Comparison of ENCODE assay signal across 8 mouse cellular contexts in genomic region chr19:4793281-4793830, GRCm38 (mm10). TPM values are rescaled to one million over a fixed set of nuclear protein-coding genes. Genes with fewer than 3 reads are reported as not detected.
DNase-seq lines count a peak whose midpoint lies in the region; ATAC-seq and TF ChIP-seq lines count a peak whose summit lies in the region.

No protein-coding gene starts in this region.

- peak; percentile 59; the same call in 1 of the 2 replicates for ATAC-seq in heart, embryonic 12.5 days (ENCODE audit: insufficient number of reproducible peaks, low FRiP score)
- no peak for ATAC-seq in G1E (ENCODE audit: extremely low read depth, insufficient number of reproducible peaks, low FRiP score, poor library complexity, severe bottlenecking)
- peak; percentile 30; the same call in 1 of the 2 replicates for ATAC-seq in forebrain, embryonic 16.5 days
- ATAC-seq in liver, embryonic 16.5 days (ENCODE audit: low read depth): peak; percentile 40

- peak overlapping the region; percentile 74 for H3K4me2 ChIP-seq in heart, embryonic 12.5 days
- H3K4me2 ChIP-seq in forebrain, embryonic 16.5 days (ENCODE audit: low read length): peak overlapping the region; percentile 86
- peak overlapping the region; percentile 86 for H3K4me2 ChIP-seq in liver, embryonic 16.5 days (ENCODE audit: low read depth, low read length)

- H3K27me3 ChIP-seq in heart, embryonic 12.5 days (replicated peaks): no peaks in the 10 kb centered on the region
- no peaks in the 10 kb centered on the region for H3K27me3 ChIP-seq in G1E (ENCODE audit: insufficient read depth, low read length)
- no peaks in the 10 kb centered on the region for H3K27me3 ChIP-seq in forebrain, embryonic 16.5 days (replicated peaks; ENCODE audit: control insufficient read depth, insufficient read depth, low read length)
- H3K27me3 ChIP-seq in liver, embryonic 16.5 days (ENCODE audit: control insufficient read depth, insufficient read depth, low read depth, low read length): no peaks in the 10 kb centered on the region

- H3K4me1 ChIP-seq in heart, embryonic 12.5 days (replicated peaks): peaks cover 29% of the 10 kb centered on the region
- peaks cover 60% of the 10 kb centered on the region for H3K4me1 ChIP-seq in G1E (ENCODE audit: insufficient read depth, low read depth, low read length)
- peaks cover 47% of the 10 kb centered on the region for H3K4me1 ChIP-seq in forebrain, embryonic 16.5 days (replicated peaks; ENCODE audit: control insufficient read depth, insufficient read depth, low read length)
- peaks cover 52% of the 10 kb centered on the region for H3K4me1 ChIP-seq in liver, embryonic 16.5 days (ENCODE audit: control insufficient read depth, low read depth, low read length)

- H3K27ac ChIP-seq in heart, embryonic 12.5 days (ENCODE audit: poor library complexity, severe bottlenecking): peak overlapping the region; percentile 79
- H3K27ac ChIP-seq in forebrain, embryonic 16.5 days (ENCODE audit: low read length): peak overlapping the region; percentile 88
- peak overlapping the region; percentile 93 for H3K27ac ChIP-seq in liver, embryonic 16.5 days (ENCODE audit: low read length)

- no peaks in the 10 kb centered on the region for H3K9me3 ChIP-seq in heart, embryonic 12.5 days (replicated peaks)
- no peaks in the 10 kb centered on the region for H3K9me3 ChIP-seq in G1E (replicated peaks)
- no peaks in the 10 kb centered on the region for H3K9me3 ChIP-seq in forebrain, embryonic 16.5 days (ENCODE audit: control insufficient read depth, low read length)
- no peaks in the 10 kb centered on the region for H3K9me3 ChIP-seq in liver, embryonic 16.5 days (replicated peaks; ENCODE audit: control insufficient read depth, low read length)

- TF ChIP-seq CTCF in G1E (IDR thresholded peaks at IDR 0.05; ENCODE audit: low read depth, low read length): no peak

- peaks cover 40% of the 10 kb centered on the region for H3K36me3 ChIP-seq in heart, embryonic 12.5 days
- H3K36me3 ChIP-seq in G1E (replicated peaks): peaks cover 71% of the 10 kb centered on the region
- H3K36me3 ChIP-seq in forebrain, embryonic 16.5 days (ENCODE audit: control insufficient read depth, insufficient read depth): peaks cover 13% of the 10 kb centered on the region
- H3K36me3 ChIP-seq in liver, embryonic 16.5 days (ENCODE audit: control insufficient read depth, insufficient read depth): peaks cover 29% of the 10 kb centered on the region

- no peak for DNase-seq in heart, postnatal 14 days
- DNase-seq in G1E (ENCODE audit: low spot score): peak; percentile 19
- no peak for DNase-seq in frontal cortex, postnatal 14 days (ENCODE audit: low spot score in 2 of 2)
- DNase-seq in right cerebral cortex, postnatal 10 days (ENCODE audit: low spot score in 2 of 2): no peak
- DNase-seq in cerebellum, postnatal 14 days: no peak

- WGBS in heart, embryonic 12.5 days: under 1% methylated on average over 16 of the region's 16 CpGs
- WGBS in forebrain, embryonic 16.5 days: under 1% methylated on average over 16 of the region's 16 CpGs
- WGBS in liver, embryonic 16.5 days (ENCODE audit: insufficient replicate concordance): under 1% methylated on average over 16 of the region's 16 CpGs

- peak overlapping the region; percentile 91 for H3K4me3 ChIP-seq in heart, embryonic 12.5 days
- peak overlapping the region; percentile 78 for H3K4me3 ChIP-seq in G1E (ENCODE audit: low read depth, low read length)
- peak overlapping the region; percentile 80 for H3K4me3 ChIP-seq in forebrain, embryonic 16.5 days (replicated peaks; ENCODE audit: low read length)
- peak overlapping the region; percentile 87 for H3K4me3 ChIP-seq in liver, embryonic 16.5 days (ENCODE audit: low read depth, low read length)

- peak overlapping the region; percentile 84 for H3K9ac ChIP-seq in heart, embryonic 12.5 days
- peak overlapping the region; percentile 75 for H3K9ac ChIP-seq in forebrain, embryonic 16.5 days (replicated peaks; ENCODE audit: low read depth, low read length)
- H3K9ac ChIP-seq in liver, embryonic 16.5 days (ENCODE audit: low read depth, low read length): peak overlapping the region; percentile 82

- intact Hi-C loops in heart, postnatal 14 days (cut with DNase I): no loop called here

RNA-seq across cellular contexts. Expression of gene Rbm4, which starts 0.3 kb away (rescaled TPM):
- 39.8 and 46.8 TPM in 2 replicates for polyA plus RNA-seq in heart, embryonic 12.5 days (2016; fragmentation: Nextera tagmentation; extraction: Ambion mirVana)
- total RNA-seq in heart, postnatal 14 days (2021): 10 to 100 TPM; 41.4 to 48.7 TPM
- total RNA-seq in G1E (2014; fragmentation: Nextera tagmentation) (50.8 and 72.4 TPM in 2 replicates), G1E (2017) (80.4 and 99.5 TPM in 2 replicates)
- polyA plus RNA-seq in G1E (2012): 3.6 and 19.9 TPM in 2 replicates
- 98.5 and 110 TPM in 2 replicates for polyA plus RNA-seq in forebrain, embryonic 16.5 days (2015; fragmentation: Nextera tagmentation; extraction: Ambion mirVana)
- 28.3 and 29.2 TPM in 2 replicates for polyA plus RNA-seq in liver, embryonic 16.5 days (2015; fragmentation: Nextera tagmentation; extraction: Ambion mirVana)

RNA-seq across cellular contexts. Expression of gene Gm21992, which starts 18.1 kb away (rescaled TPM):
- 27.0 and 29.6 TPM in 2 replicates for polyA plus RNA-seq in heart, embryonic 12.5 days (2016; fragmentation: Nextera tagmentation; extraction: Ambion mirVana)
- 10 to 100 TPM; 21.1 to 24.7 TPM for total RNA-seq in heart, postnatal 14 days (2021)
- total RNA-seq in G1E (2014; fragmentation: Nextera tagmentation): 10.6 and 11.2 TPM in 2 replicates
- 32.1 and 40.1 TPM in 2 replicates for total RNA-seq in G1E (2017)
- polyA plus RNA-seq in G1E (2012): 1.7 and 9.0 TPM in 2 replicates
- polyA plus RNA-seq in forebrain, embryonic 16.5 days (2015; fragmentation: Nextera tagmentation; extraction: Ambion mirVana): 29.8 and 32.7 TPM in 2 replicates
- 11.7 and 13.7 TPM in 2 replicates for polyA plus RNA-seq in liver, embryonic 16.5 days (2015; fragmentation: Nextera tagmentation; extraction: Ambion mirVana)

RNA-seq across cellular contexts. Expression of gene Rbm14, which starts 18.1 kb away (rescaled TPM):
- polyA plus RNA-seq in heart, embryonic 12.5 days (2016; fragmentation: Nextera tagmentation; extraction: Ambion mirVana): 59.8 and 64.5 TPM in 2 replicates
- 10 to 100 TPM; 25.3 to 32.3 TPM for total RNA-seq in heart, postnatal 14 days (2021)
- total RNA-seq in G1E (2014; fragmentation: Nextera tagmentation) (70.3 and 82.1 TPM in 2 replicates), G1E (2017) (28.2 and 29.5 TPM in 2 replicates)
- polyA plus RNA-seq in G1E (2012): 38.6 and 55.3 TPM in 2 replicates
- polyA plus RNA-seq in forebrain, embryonic 16.5 days (2015; fragmentation: Nextera tagmentation; extraction: Ambion mirVana): 86.0 and 91.1 TPM in 2 replicates
- polyA plus RNA-seq in liver, embryonic 16.5 days (2015; fragmentation: Nextera tagmentation; extraction: Ambion mirVana): 39.1 and 41.2 TPM in 2 replicates

RNA-seq across cellular contexts. Expression of gene Rbm4b, which starts 37.1 kb away (rescaled TPM):
- polyA plus RNA-seq in heart, embryonic 12.5 days (2016; fragmentation: Nextera tagmentation; extraction: Ambion mirVana): 36.2 and 41.2 TPM in 2 replicates
- total RNA-seq in heart, postnatal 14 days (2021): 1 to 10 TPM; 5.8 to 6.3 TPM
- 8.3 and 9.8 TPM in 2 replicates for total RNA-seq in G1E (2014; fragmentation: Nextera tagmentation)
- 16.1 and 20.7 TPM in 2 replicates for total RNA-seq in G1E (2017)
- polyA plus RNA-seq in G1E (2012): 5.1 and 5.3 TPM in 2 replicates
- 189 and 196 TPM in 2 replicates for polyA plus RNA-seq in forebrain, embryonic 16.5 days (2015; fragmentation: Nextera tagmentation; extraction: Ambion mirVana)
- 17.6 and 18.3 TPM in 2 replicates for polyA plus RNA-seq in liver, embryonic 16.5 days (2015; fragmentation: Nextera tagmentation; extraction: Ambion mirVana)

RNA-seq across cellular contexts. Expression of gene Ccs, which starts 45.8 kb away (rescaled TPM):
- 33.9 and 34.5 TPM in 2 replicates for polyA plus RNA-seq in heart, embryonic 12.5 days (2016; fragmentation: Nextera tagmentation; extraction: Ambion mirVana)
- total RNA-seq in heart, postnatal 14 days (2021): 10 to 100 TPM; 29.3 to 29.9 TPM
- total RNA-seq in G1E (2014; fragmentation: Nextera tagmentation) (17.3 and 20.6 TPM in 2 replicates), G1E (2017) (30.1 and 31.2 TPM in 2 replicates)
- polyA plus RNA-seq in G1E (2012): 61.4 and 69.4 TPM in 2 replicates
- polyA plus RNA-seq in forebrain, embryonic 16.5 days (2015; fragmentation: Nextera tagmentation; extraction: Ambion mirVana): 34.7 and 38.6 TPM in 2 replicates
- 55.2 and 57.1 TPM in 2 replicates for polyA plus RNA-seq in liver, embryonic 16.5 days (2015; fragmentation: Nextera tagmentation; extraction: Ambion mirVana)
